Mouse (Mus musculus) embryonic fibroblast, embryonic 13.5 days (primary cell): ENCODE data around the gene Cdk7. TPM values are rescaled to one million over a fixed set of nuclear protein-coding genes. Genes with fewer than 3 reads are reported as not detected.

Source experiments
- H3K27ac ChIP-seq: 2 replicates; pipeline ENCODE4 v1.5.1; 2012; ENCODE audit warnings: low read length, control low read depth, inconsistent platforms; ENCODE audit not compliant: insufficient read depth
- H3K4me1 ChIP-seq: 2 replicates; pipeline ENCODE4 v1.6.1; 2011; ENCODE audit warnings: low read length; ENCODE audit not compliant: control insufficient read depth, insufficient read depth
- H3K4me3 ChIP-seq: 2 replicates; pipeline ENCODE4 v1.5.1; 2011; ENCODE audit warnings: mild to moderate bottlenecking, control low read depth, low read length; ENCODE audit not compliant: insufficient read depth
- CTCF ChIP-seq: IDR thresholded peaks from 2 replicates; pipeline ENCODE4 v1.5.1; 2011; ENCODE audit warnings: mild to moderate bottlenecking, control low read depth, low read length, moderate library complexity, borderline replicate concordance; ENCODE audit not compliant: insufficient read depth
- POLR2A ChIP-seq: IDR thresholded peaks from 2 replicates; pipeline ENCODE4 v1.6.1; 2011; ENCODE audit warnings: low read depth, mild to moderate bottlenecking, control low read depth, low read length, moderate library complexity
- polyA plus RNA-seq: library from polyadenylated mRNA; stranded (reverse); fragments of >200 nt; gene quantifications from 2 replicates; pipeline ENCODE4 v1.2.4, GENCODE M21; 2011; ENCODE audit warnings: low read depth; ENCODE audit not compliant: missing spikeins, insufficient read length

Gene Cdk7
- polyA plus RNA-seq, 1 experiment = 81.4 TPM

- no peak overlapping the region for H3K4me3 ChIP-seq
- H3K27ac ChIP-seq = no peak overlapping the region
- TF ChIP-seq POLR2A = no peak; the same call in 1 of the 2 replicates
- no peak for TF ChIP-seq CTCF
- peaks cover 9% of the 10 kb centered on the region for H3K4me1 ChIP-seq
Observed at GRCm38 (mm10) chr13:100728086-100728485, 2.7 kb downstream of the Cdk7 start.

- Histone ChIP-seq H3K27ac (no peak overlapping the region), H3K4me3 (no peak overlapping the region), H3K4me1 (peaks cover 9% of the 10 kb centered on the region)
- TF ChIP-seq CTCF (no peak), POLR2A (no peak)
Observed at GRCm38 (mm10) chr13:100725194-100725593, 5.5 kb downstream of the Cdk7 start.

- no peak overlapping the region for H3K4me3 ChIP-seq
- TF ChIP-seq POLR2A (no peak), CTCF (no peak)
- H3K27ac ChIP-seq = no peak overlapping the region
- H3K4me1 ChIP-seq = peaks cover 9% of the 10 kb centered on the region
Observed at GRCm38 (mm10) chr13:100724051-100724754, 6.5 kb downstream of the Cdk7 start.

- Histone ChIP-seq H3K4me1 (no peaks in the 10 kb centered on the region; the same call in 1 of the 2 replicates), H3K27ac (no peak overlapping the region), H3K4me3 (no peak overlapping the region)
- TF ChIP-seq CTCF (no peak), POLR2A (no peak)
Observed at GRCm38 (mm10) chr13:100721656-100722055, 9.1 kb downstream of the Cdk7 start.

GRCm38 (mm10) chr13:100715467-100715866 is 15.3 kb downstream of the Cdk7 start:
- Histone ChIP-seq H3K27ac (no peak overlapping the region), H3K4me1 (no peaks in the 10 kb centered on the region), H3K4me3 (no peak overlapping the region)
- TF ChIP-seq POLR2A (no peak), CTCF (no peak)

- Histone ChIP-seq H3K27ac (no peak overlapping the region), H3K4me1 (no peaks in the 10 kb centered on the region), H3K4me3 (no peak overlapping the region)
- no peak for TF ChIP-seq POLR2A
- TF ChIP-seq CTCF = no peak
Observed at GRCm38 (mm10) chr13:100706206-100706605, 24.5 kb downstream of the Cdk7 start.

GRCm38 (mm10) chr13:100703468-100703867 is 27.3 kb downstream of the Cdk7 start:
- TF ChIP-seq CTCF = no peak
- no peak for TF ChIP-seq POLR2A
- H3K27ac ChIP-seq = no peak overlapping the region
- H3K4me1 ChIP-seq = no peaks in the 10 kb centered on the region
- no peak overlapping the region for H3K4me3 ChIP-seq

- no peak for TF ChIP-seq POLR2A
- TF ChIP-seq CTCF = no peak
- no peak overlapping the region for H3K27ac ChIP-seq
Observed at GRCm38 (mm10) chr13:100698866-100699265, 31.9 kb downstream of the Cdk7 start.

GRCm38 (mm10) chr13:100697541-100697940 is 33.2 kb downstream of the Cdk7 start:
- no peaks in the 10 kb centered on the region for H3K4me1 ChIP-seq
- TF ChIP-seq CTCF (no peak), POLR2A (no peak)
- H3K27ac ChIP-seq = no peak overlapping the region
- H3K4me3 ChIP-seq = no peak overlapping the region

More at GRCm38 (mm10) chr13:100698866-100699265, 31.9 kb downstream of the Cdk7 start:
- Histone ChIP-seq H3K4me3 (no peak overlapping the region), H3K4me1 (no peaks in the 10 kb centered on the region)

- Histone ChIP-seq H3K4me3 (no peak overlapping the region), H3K27ac (no peak overlapping the region), H3K4me1 (no peaks in the 10 kb centered on the region)
- TF ChIP-seq CTCF = no peak
- no peak for TF ChIP-seq POLR2A
Observed at GRCm38 (mm10) chr13:100687513-100687912, 43.2 kb downstream of the Cdk7 start.

- no peak for TF ChIP-seq CTCF
- TF ChIP-seq POLR2A = no peak
- Histone ChIP-seq H3K27ac (no peak overlapping the region), H3K4me1 (no peaks in the 10 kb centered on the region), H3K4me3 (no peak overlapping the region)
Observed at GRCm38 (mm10) chr13:100684355-100684754, 46.4 kb downstream of the Cdk7 start.
